Comparison of ENCODE assay signal across 23 mouse cellular contexts in genomic region chr2:144634729-144635128, GRCm38 (mm10). TPM values are rescaled to one million over a fixed set of nuclear protein-coding genes. Genes with fewer than 3 reads are reported as not detected.
DNase-seq lines count a peak whose midpoint lies in the region; ATAC-seq and TF ChIP-seq lines count a peak whose summit lies in the region.
"Had no signal": no experiment of that assay in that cellular context is flagged by ENCODE, and none has a peak within 500 bp of the region (broad histone marks: within the 10 kb centered on the region; RNA-seq: fewer than 3 reads in every experiment).

No protein-coding gene starts in this region.

- H3K36me3 ChIP-seq in hindbrain, embryonic 12.5 days = peaks cover 7% of the 10 kb centered on the region; the same call in 1 of the 2 replicates
- no peaks in the 10 kb centered on the region for H3K36me3 ChIP-seq in hindbrain, embryonic 10.5 days
- no peaks in the 10 kb centered on the region for H3K36me3 ChIP-seq in kidney, postnatal 0 days (ENCODE audit: insufficient read depth, low read length)
- H3K36me3 ChIP-seq in kidney, embryonic 15.5 days = peaks cover 8% of the 10 kb centered on the region; the same call in 1 of the 2 replicates
- no peaks in the 10 kb centered on the region for H3K36me3 ChIP-seq in hindbrain, embryonic 15.5 days
- H3K36me3 ChIP-seq in liver, postnatal 0 days (replicated peaks; ENCODE audit: insufficient read depth, low read length) = no peaks in the 10 kb centered on the region
- H3K36me3 ChIP-seq: midbrain, embryonic 10.5 days had no signal

- no peak for TF ChIP-seq CTCF in kidney, postnatal 0 days (IDR thresholded peaks at IDR 0.05; ENCODE audit: low read depth)
- TF ChIP-seq CTCF in liver, postnatal 0 days (IDR thresholded peaks at IDR 0.05; ENCODE audit: low read depth) = no peak

- 0 out of 2 replicates have a peak, but pooled peaks have one; percentile 9 for ATAC-seq in hindbrain, embryonic 12.5 days (ENCODE audit: low FRiP score)
- ATAC-seq in kidney, postnatal 0 days (replicated peaks; ENCODE audit: low FRiP score, low read depth) = no peak
- no peak for ATAC-seq in kidney, embryonic 15.5 days (replicated peaks; ENCODE audit: low FRiP score)
- ATAC-seq in hindbrain, embryonic 15.5 days (ENCODE audit: low FRiP score, low read depth) = no peak
- no peak for ATAC-seq in monocyte, adult 5-6 weeks (replicated peaks; ENCODE audit: insufficient number of reproducible peaks, low FRiP score, low TSS enrichment, poor library complexity, severe bottlenecking)
- no peak for ATAC-seq in liver, postnatal 0 days
- ATAC-seq: CD4-positive, CD25-positive, alpha-beta regulatory T cell, adult 4 months; intestine, embryonic 16.5 days; liver, embryonic 12.5 days; midbrain, embryonic 16.5 days had no signal

- H3K9ac ChIP-seq in hindbrain, embryonic 12.5 days = no peak overlapping the region
- no peak overlapping the region for H3K9ac ChIP-seq in kidney, postnatal 0 days (ENCODE audit: low read depth, low read length)
- no peak overlapping the region for H3K9ac ChIP-seq in kidney, embryonic 15.5 days
- no peak overlapping the region for H3K9ac ChIP-seq in hindbrain, embryonic 15.5 days
- no peak overlapping the region for H3K9ac ChIP-seq in liver, postnatal 0 days (replicated peaks)
- H3K9ac ChIP-seq: embryonic facial prominence, embryonic 13.5 days; heart, embryonic 12.5 days; liver, embryonic 12.5 days had no signal

- 80% methylated on average over 2 of the region's 2 CpGs for WGBS in hindbrain, embryonic 12.5 days
- WGBS in hindbrain, embryonic 10.5 days = 91% methylated on average over 2 of the region's 2 CpGs
- 48% methylated on average over 2 of the region's 2 CpGs for WGBS in kidney, postnatal 0 days
- WGBS in kidney, embryonic 15.5 days = 53% methylated on average over 2 of the region's 2 CpGs
- WGBS in hindbrain, embryonic 15.5 days = 56% methylated on average over 2 of the region's 2 CpGs
- 82% methylated on average over 2 of the region's 2 CpGs for WGBS in liver, postnatal 0 days (ENCODE audit: insufficient replicate concordance)

- no peak for DNase-seq in hindbrain, embryonic 10.5 days (ENCODE audit: low spot score)
- DNase-seq in kidney, postnatal 0 days (ENCODE audit: low spot score) = peak; percentile 57
- peak; percentile 36 for DNase-seq in brain, adult 2 months (ENCODE audit: low read depth, low spot score)
- DNase-seq in liver, postnatal 0 days = no peak
- DNase-seq: cerebellum, adult 18-20 months; gastrocnemius, postnatal 25 days; heart, adult 2 months; heart, postnatal 4 days; left cerebral cortex, postnatal 4 days; lung, adult 2 months; lung, postnatal 14 days had no signal

- H3K27me3 ChIP-seq in hindbrain, embryonic 12.5 days = no peaks in the 10 kb centered on the region
- H3K27me3 ChIP-seq in hindbrain, embryonic 10.5 days (ENCODE audit: insufficient read depth, poor library complexity, severe bottlenecking) = no peaks in the 10 kb centered on the region
- H3K27me3 ChIP-seq in kidney, postnatal 0 days (ENCODE audit: insufficient read depth, low read length) = no peaks in the 10 kb centered on the region
- no peaks in the 10 kb centered on the region for H3K27me3 ChIP-seq in kidney, embryonic 15.5 days
- H3K27me3 ChIP-seq in hindbrain, embryonic 15.5 days = no peaks in the 10 kb centered on the region
- H3K27me3 ChIP-seq in liver, postnatal 0 days (ENCODE audit: insufficient read depth, low read length) = no peaks in the 10 kb centered on the region
- H3K27me3 ChIP-seq: embryonic facial prominence, embryonic 13.5 days; heart, embryonic 12.5 days; liver, embryonic 12.5 days had no signal

- no peaks in the 10 kb centered on the region for H3K4me1 ChIP-seq in hindbrain, embryonic 12.5 days
- H3K4me1 ChIP-seq in hindbrain, embryonic 10.5 days (replicated peaks) = no peaks in the 10 kb centered on the region
- H3K4me1 ChIP-seq in kidney, postnatal 0 days (replicated peaks; ENCODE audit: insufficient read depth, low read length) = no peaks in the 10 kb centered on the region
- H3K4me1 ChIP-seq in kidney, embryonic 15.5 days = peaks cover 2% of the 10 kb centered on the region; the same call in 1 of the 2 replicates
- 0 out of 2 replicates have a peak, but pooled peaks cover 5% of the 10 kb centered on the region for H3K4me1 ChIP-seq in hindbrain, embryonic 15.5 days (replicated peaks)
- H3K4me1 ChIP-seq in liver, postnatal 0 days (ENCODE audit: insufficient read depth) = no peaks in the 10 kb centered on the region
- H3K4me1 ChIP-seq: heart, embryonic 12.5 days; liver, embryonic 12.5 days; midbrain, embryonic 10.5 days had no signal

- no peaks in the 10 kb centered on the region for H3K9me3 ChIP-seq in hindbrain, embryonic 12.5 days (replicated peaks)
- 0 out of 2 replicates have a peak, but pooled peaks cover 2% of the 10 kb centered on the region for H3K9me3 ChIP-seq in hindbrain, embryonic 10.5 days
- no peaks in the 10 kb centered on the region for H3K9me3 ChIP-seq in kidney, postnatal 0 days (replicated peaks; ENCODE audit: low read length)
- H3K9me3 ChIP-seq in kidney, embryonic 15.5 days (replicated peaks) = no peaks in the 10 kb centered on the region
- no peaks in the 10 kb centered on the region for H3K9me3 ChIP-seq in hindbrain, embryonic 15.5 days
- H3K9me3 ChIP-seq in liver, postnatal 0 days (ENCODE audit: low read length) = no peaks in the 10 kb centered on the region
- H3K9me3 ChIP-seq: heart, embryonic 12.5 days; liver, embryonic 12.5 days had no signal

- H3K4me2 ChIP-seq in hindbrain, embryonic 12.5 days (replicated peaks) = no peak overlapping the region
- no peak overlapping the region for H3K4me2 ChIP-seq in kidney, postnatal 0 days (ENCODE audit: low read length)
- H3K4me2 ChIP-seq in kidney, embryonic 15.5 days = no peak overlapping the region
- H3K4me2 ChIP-seq in hindbrain, embryonic 15.5 days = no peak overlapping the region
- no peak overlapping the region for H3K4me2 ChIP-seq in liver, postnatal 0 days (ENCODE audit: low read depth, low read length)
- H3K4me2 ChIP-seq: embryonic facial prominence, embryonic 13.5 days; heart, embryonic 12.5 days; liver, embryonic 12.5 days had no signal

- no peak overlapping the region for H3K27ac ChIP-seq in hindbrain, embryonic 12.5 days
- no peak overlapping the region for H3K27ac ChIP-seq in hindbrain, embryonic 10.5 days
- no peak overlapping the region for H3K27ac ChIP-seq in kidney, postnatal 0 days
- H3K27ac ChIP-seq in kidney, embryonic 15.5 days = no peak overlapping the region
- H3K27ac ChIP-seq in hindbrain, embryonic 15.5 days (replicated peaks) = 0 out of 2 replicates have a peak overlapping the region, but pooled peaks have one; percentile 38
- H3K27ac ChIP-seq in liver, postnatal 0 days (ENCODE audit: low read depth) = no peak overlapping the region
- H3K27ac ChIP-seq: embryonic facial prominence, embryonic 13.5 days; forebrain, embryonic 10.5 days; heart, adult 2 months; liver, embryonic 12.5 days; midbrain, embryonic 10.5 days had no signal

- no peak overlapping the region for H3K4me3 ChIP-seq in hindbrain, embryonic 12.5 days
- H3K4me3 ChIP-seq in hindbrain, embryonic 10.5 days = no peak overlapping the region
- H3K4me3 ChIP-seq in kidney, postnatal 0 days (replicated peaks; ENCODE audit: low read depth, low read length) = no peak overlapping the region
- H3K4me3 ChIP-seq in kidney, embryonic 15.5 days (replicated peaks) = no peak overlapping the region
- H3K4me3 ChIP-seq in hindbrain, embryonic 15.5 days = no peak overlapping the region
- no peak overlapping the region for H3K4me3 ChIP-seq in liver, postnatal 0 days (ENCODE audit: low read depth, low read length)
- H3K4me3 ChIP-seq: embryonic facial prominence, embryonic 13.5 days; forebrain, embryonic 10.5 days; heart, adult 2 months; heart, embryonic 12.5 days; liver, embryonic 12.5 days; midbrain, embryonic 10.5 days had no signal

- TF ChIP-seq EP300 in liver, postnatal 0 days (IDR thresholded peaks at IDR 0.05; ENCODE audit: low read depth) = no peak

RNA-seq across cellular contexts. Expression of gene Dtd1, which starts 35.0 kb away (rescaled TPM):
- 39.7 and 43.3 TPM in 2 replicates for polyA plus RNA-seq in hindbrain, embryonic 12.5 days (2016; fragmentation: Nextera tagmentation; extraction: Ambion mirVana)
- 27.1 and 31.5 TPM in 2 replicates for polyA plus RNA-seq in hindbrain, embryonic 10.5 days (2016; fragmentation: Nextera tagmentation; extraction: Ambion mirVana)
- polyA plus RNA-seq in kidney, postnatal 0 days (2015; fragmentation: Nextera tagmentation; extraction: Ambion mirVana) = 55.3 and 59.9 TPM in 2 replicates
- polyA plus RNA-seq in kidney, embryonic 15.5 days (2015; fragmentation: Nextera tagmentation; extraction: Ambion mirVana) = 47.3 and 48.1 TPM in 2 replicates
- polyA plus RNA-seq in hindbrain, embryonic 15.5 days (2015; fragmentation: Nextera tagmentation; extraction: Ambion mirVana) = 124 TPM in 2 replicates
- 10.0 to 14.8 TPM (median 13.5 TPM) in 3 replicates for total RNA-seq in monocyte, adult 5-6 weeks (2017)
- 16.5 and 17.1 TPM in 2 replicates for polyA plus RNA-seq in liver, postnatal 0 days (2015; fragmentation: Nextera tagmentation; extraction: Ambion mirVana)

RNA-seq across cellular contexts. Expression of gene Smim26, which starts 40.9 kb away (rescaled TPM):
- 45.1 and 46.2 TPM in 2 replicates for polyA plus RNA-seq in hindbrain, embryonic 12.5 days (2016; fragmentation: Nextera tagmentation; extraction: Ambion mirVana)
- polyA plus RNA-seq in hindbrain, embryonic 10.5 days (2016; fragmentation: Nextera tagmentation; extraction: Ambion mirVana) = 26.0 and 40.1 TPM in 2 replicates
- polyA plus RNA-seq in kidney, postnatal 0 days (2015; fragmentation: Nextera tagmentation; extraction: Ambion mirVana) = 69.5 and 90.6 TPM in 2 replicates
- 39.4 and 42.4 TPM in 2 replicates for polyA plus RNA-seq in kidney, embryonic 15.5 days (2015; fragmentation: Nextera tagmentation; extraction: Ambion mirVana)
- 54.9 and 62.2 TPM in 2 replicates for polyA plus RNA-seq in hindbrain, embryonic 15.5 days (2015; fragmentation: Nextera tagmentation; extraction: Ambion mirVana)
- total RNA-seq in monocyte, adult 5-6 weeks (2017) = 7.1 to 23.6 TPM (median 18.8 TPM) in 3 replicates
- polyA plus RNA-seq in liver, postnatal 0 days (2015; fragmentation: Nextera tagmentation; extraction: Ambion mirVana) = 35.6 and 39.6 TPM in 2 replicates

Comparison
In these comparisons a context has a peak if more than half of its experiments do, and no peak if none do; other contexts are left out.
1. DNase-seq: peak in kidney, postnatal 0 days (single experiment) and brain, adult 2 months (single experiment); none in hindbrain, embryonic 10.5 days (single experiment) and liver, postnatal 0 days (single experiment).